Mouse (Mus musculus) CD8-positive naive resting alpha-beta T cell, adult 2 months (primary cell): ENCODE data around the gene Rcan1.
"Not testable (repeated sequence)": the region's sequence is repeated elsewhere in the genome, so short reads cannot be mapped to it uniquely, and the experiment has no call there.

Source experiments
- DNase-seq, 2 experiments: peaks; one replicate each; pipeline ENCODE4 v3.0.0; 2022; ENCODE audit warnings: low read depth in 2 of 2, low spot score in 2 of 2

Gene Rcan1

DNA sequence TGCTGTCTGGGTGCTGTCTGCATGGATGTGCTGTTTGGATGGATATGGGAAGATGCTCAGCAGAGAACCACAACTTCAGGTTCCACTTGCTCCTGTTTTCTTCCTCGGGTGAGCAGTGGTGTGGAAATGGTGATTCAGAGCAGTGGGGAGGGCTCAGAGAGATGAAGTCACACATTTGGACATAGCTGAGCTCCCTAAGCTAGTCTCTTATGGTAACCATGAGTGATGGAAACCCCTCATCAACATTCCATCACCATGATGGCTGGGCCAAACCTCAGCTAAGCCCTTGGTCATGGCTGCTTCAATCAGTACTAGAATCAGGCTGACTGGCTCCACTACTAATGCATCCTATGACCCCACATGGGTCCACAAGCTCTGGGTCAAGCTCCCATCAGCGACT lies 30.9 kb downstream of the Rcan1 start:
- no peak for DNase-seq

DNA sequence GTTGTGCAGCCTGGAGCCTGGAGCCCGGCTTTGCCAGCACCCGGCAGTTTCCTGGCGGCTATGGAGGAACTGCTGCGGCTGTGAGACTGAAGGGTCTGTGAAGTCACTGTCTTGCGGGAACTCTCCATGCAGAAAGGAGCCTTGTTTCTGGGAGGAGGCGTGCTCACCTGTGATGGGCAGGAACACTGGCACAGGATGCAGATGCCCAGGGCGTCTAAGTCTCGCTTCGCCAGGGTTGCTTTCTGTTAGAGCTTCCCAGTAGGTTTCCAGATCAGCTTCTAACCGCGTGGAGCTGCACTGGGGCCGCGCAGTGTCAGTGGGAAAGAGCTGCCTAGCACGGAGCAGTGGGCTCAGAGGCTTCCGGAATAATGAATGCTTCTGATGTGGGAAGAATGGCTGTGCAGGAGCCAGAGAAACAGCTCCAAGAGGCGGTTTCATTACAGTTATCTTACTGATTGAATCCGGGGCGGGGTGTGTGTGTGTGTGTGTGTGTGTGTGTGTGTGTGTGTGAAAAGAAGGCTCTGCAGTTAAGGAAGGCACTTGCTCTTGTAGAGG lies 35.2 kb downstream of the Rcan1 start:
- DNase-seq: no peak

DNA sequence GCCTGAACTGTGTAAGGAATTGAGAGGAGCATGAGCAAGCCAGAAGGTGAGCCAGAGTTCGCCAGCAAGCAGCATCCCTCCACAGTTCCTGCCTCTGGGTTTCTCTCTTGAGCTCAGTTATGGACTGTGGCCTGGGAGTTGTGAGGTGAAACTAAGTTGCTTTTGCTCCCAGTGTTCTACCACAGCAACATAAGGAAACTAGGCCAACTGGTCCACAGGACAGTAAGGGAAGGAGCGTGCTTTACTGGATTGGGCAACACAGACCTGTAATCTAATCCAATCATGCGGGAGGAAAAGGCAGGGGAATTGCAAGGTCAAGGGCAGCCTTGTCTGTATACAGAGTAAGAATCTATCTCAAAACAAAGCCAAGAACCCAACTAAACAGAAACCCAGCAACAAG lies 37.5 kb downstream of the Rcan1 start:
- no peak for DNase-seq

DNA sequence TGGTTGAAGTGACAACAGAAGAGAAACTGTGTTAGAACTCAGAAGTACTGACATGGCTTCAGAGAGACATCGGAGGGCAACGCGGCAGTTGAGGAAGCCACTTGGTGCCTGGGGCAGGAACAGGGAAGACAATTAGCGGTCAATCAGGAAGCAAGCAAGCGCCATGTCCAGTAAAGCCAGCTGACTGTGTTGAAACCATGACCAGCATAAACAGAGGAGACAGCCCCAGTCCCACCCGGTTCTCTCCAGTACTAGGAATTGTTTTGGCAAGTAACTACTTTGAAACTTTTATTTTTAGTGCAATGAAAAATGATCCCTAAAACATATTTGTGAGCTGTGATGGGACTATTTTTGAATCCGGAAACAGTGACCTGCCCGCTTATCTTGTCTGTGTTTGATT lies 39.9 kb downstream of the Rcan1 start:
- no peak for DNase-seq

DNA sequence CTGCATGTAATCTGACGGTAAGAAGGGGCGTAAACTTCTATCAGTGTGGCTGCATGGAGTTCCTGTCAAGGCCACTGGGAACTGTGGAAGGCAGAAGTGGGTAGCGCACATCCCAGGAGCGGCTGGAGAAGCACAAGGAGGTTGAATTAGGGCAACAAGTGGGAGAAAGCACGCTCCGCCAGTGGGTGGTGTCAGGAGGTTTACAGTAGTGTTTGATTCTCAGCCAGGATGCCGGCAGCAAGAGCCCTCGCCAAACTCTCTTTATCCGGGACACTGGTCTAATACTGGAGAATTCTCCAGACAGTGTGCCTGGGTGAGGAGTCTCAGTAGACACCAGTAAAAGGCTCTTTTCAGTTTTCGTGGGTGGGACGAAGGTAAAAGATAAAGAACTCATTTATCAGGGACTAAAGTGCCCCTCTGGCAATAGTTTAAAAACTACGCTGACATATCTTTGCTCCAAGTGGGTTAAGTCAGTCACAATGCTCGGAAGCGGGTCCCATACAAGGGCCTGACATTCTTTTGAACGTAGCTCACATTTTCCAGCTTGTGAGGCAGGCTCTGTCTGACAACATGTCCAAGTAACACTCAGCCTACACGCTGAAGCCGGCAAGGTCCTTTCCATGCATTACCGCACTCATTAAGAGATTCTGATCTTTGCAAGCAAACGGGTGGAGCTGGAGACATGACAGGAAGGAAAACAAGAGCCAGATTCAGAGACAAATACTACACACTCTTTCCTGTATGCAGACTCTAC lies 42.3 kb downstream of the Rcan1 start:
- no peak for DNase-seq

DNA sequence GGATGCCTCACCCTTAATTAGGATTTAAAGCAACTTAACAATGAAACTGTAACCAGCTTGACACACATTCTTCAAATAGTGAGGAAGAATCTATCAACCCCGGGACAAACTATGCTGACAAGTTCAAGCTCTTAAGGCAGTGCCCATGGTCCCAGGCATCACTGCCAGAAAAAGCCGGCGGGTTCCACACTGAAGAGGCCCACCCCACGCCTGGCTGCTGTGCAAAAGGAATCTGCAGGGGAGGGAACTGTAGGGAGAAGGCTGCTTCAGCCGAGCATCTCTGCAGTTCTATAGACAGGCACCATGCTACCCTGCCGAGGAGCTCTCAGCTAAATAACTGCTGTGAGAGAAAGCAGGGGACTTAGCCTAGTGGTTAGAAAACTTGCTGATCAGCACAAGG lies 44.0 kb downstream of the Rcan1 start:
- no peak for DNase-seq

DNA sequence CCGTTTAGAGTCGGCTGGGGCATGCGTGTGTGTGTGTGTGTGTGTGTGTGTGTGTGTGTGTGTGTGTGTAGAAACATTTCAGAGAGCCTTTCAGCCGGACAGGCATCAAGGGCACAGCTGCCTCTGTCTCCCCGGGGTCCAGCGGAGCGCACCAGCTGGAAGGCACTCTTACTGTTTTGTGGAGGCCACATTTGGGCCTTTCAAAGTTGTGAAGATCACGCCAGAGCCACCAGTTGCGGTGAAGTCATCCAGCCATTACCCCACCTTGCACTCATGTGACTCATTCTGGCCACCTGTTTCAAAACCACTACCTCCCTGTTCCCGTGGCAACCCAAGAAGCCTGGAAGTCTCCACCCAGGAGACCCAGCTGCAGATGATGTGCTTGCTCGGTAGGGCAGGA lies 44.8 kb downstream of the Rcan1 start:
- DNase-seq: no peak

DNA sequence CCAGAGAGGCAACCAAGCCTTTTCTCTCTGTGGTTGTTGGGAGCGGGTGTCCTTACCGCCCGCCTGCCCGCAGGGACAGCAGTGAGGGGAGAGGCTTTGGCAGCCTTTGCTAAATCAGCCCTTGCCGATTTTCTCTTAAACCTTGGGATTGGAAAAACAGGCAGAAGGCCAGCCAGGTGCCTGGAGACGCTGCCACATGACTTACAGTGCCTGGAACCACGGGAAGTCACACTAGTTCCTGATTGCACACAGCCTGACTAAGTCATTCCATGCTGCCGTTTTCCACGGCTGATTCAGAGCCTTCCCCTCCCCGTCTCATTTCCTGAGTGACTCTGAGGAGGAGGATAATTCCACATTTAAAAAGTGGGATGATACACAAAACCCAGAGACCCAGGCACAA lies 47.3 kb downstream of the Rcan1 start:
- no peak for DNase-seq

DNA sequence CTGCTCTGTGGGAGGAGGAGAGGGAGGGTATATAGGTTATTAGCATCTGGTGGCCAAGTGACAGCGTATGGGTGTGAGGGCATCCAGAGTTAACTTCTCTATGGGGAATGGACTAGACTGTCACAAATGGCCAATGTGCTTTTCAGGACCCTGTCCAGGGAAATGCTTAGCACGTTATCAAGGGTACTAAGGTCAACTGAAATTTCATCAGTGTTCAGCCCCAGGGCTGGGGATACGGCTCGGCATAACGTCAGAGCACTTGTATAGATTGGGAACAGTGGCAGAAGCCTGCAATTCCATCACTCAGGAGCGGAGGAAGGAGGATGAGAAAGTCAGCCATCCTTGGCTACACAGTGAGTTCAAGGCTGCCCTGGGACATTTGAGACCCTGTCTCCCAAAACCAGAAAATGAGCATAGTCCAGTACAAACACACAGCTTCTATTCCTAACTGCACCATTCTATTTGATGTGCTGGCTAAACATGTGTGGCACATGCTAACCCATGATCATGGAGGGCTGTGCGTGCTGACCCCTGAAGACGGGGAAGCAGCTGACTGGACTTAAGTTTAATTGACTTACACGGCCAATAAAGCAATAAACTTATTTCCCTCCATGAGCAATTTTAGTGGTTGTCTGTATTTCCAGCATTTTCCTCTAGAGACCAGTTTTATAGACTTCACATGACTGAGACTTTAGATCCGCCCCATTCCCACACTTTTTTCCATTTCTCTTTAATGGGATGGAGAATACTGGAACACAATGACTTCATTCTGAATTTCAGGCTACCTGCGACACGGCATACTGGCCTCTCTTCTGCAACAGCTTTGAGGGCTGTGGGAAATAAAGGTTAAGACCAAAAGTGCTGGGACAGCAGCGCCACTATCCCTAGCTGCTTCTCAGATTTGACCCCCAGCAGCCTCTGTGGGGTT lies 48.0 kb downstream of the Rcan1 start:
- no peak for DNase-seq

DNA sequence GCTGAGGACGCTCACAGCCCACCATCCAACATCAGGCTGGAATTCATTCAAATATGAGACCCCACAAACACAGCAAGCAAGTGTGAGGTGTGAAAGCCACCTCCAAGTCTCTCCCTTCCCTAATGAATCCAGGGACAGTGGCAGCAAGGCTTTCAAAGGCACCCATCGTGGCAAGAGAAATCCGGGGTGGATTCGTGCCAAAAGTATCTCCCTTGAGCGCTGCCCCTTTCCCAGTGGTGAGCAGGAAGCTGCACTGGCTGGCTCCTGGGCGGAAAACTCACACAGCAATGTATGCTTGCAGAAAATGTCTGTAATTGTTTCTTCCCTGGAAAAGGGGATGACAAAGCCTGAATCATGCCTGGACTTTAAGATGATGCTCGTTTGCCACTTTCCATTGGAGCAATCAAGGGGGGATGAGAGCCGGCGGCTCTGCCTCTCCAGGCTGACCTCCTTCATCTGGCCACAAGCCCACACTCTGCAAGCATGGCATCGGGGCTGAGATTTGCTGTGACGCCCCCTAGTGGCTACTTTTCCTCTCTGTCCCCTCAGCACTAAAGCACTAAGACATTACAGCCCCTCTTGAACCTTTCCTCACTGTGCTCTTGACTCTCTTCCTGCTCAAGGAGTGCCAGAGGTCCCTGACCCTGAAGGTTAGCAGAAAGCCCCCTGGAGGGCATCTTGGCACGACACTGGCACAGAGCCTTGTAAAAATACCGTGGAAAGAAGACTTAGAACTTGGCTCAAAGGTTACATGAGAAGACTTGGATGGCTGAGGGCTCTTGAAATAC lies 49.3 kb downstream of the Rcan1 start:
- DNase-seq: no peak

DNA sequence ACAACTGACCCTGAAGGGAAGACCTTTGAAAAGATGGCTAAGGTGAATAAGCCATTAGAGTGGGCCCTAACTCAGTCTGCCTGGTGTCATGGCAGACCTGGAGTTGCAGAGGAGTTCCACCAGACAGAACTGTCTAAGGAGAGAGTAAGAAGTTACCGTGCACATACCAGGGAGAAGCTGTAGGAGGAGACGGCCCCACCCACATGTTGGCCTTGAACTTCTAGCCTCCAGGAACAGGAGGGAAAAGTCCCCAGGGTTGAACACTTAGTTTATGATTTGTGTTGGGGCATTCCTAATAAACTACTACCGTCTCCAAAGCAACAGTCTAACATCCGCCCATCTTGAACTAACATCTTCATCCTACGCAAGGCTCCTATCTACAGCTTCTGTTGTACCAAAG lies 50.0 kb downstream of the Rcan1 start:
- DNase-seq: no peak

DNA sequence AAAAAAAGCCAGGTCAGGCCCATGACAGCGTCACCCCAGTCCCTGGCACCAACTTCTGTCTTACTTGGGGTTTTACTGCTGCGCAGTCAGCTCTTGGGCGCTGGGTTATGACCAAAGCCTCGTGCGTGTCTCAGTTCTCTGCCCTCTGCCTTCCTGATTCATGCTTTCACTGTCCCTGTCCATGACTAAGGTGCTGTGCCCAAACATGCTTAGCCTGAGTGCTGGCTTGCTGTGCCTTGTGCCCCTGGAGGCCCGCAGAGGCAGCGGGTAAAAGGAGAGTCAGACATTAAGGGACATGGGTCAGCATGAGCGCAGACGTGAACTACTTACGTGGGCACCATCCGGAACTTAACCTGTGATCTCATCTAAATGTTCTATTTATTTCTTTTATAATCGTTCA lies 51.6 kb downstream of the Rcan1 start:
- DNase-seq: no peak

DNA sequence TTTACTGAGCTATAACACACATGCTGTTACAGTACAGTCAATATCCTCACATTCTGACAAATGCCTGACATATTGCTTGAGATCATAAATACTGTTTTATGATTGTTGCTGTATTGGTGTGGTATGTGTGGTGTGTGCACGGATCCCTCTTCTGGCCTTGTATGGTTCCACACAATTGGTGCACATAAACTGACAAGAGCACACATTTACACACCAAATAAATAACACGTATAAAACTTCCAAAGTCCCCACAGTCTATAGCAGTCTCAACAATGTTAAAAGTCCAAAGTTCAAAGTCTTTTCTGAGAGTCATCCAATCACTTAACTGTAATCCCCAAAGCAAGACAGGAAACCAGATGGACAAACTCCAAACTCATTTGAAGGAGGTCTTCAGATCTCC lies 53.4 kb downstream of the Rcan1 start:
- DNase-seq: no peak

DNA sequence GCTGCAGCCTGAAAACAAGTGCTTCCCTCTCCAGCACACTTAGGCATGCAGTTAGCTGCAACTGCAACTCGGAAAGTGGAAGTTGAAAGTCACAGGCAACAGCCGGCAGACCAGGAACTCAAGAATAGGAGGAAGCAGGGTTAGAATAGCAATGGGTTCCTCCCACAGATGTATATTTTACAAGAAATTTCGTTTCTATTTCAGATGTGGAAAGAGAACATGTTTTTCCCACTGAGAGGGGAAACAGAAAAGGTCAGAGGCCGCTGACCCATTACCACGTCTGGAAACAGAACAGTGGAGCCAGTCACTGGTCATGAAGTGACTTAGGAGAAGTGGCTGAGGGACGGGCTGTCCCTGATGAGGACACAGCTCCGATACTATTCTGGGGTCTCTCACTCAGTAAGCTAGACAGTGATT lies 55.0 kb downstream of the Rcan1 start:
- no peak for DNase-seq

DNA sequence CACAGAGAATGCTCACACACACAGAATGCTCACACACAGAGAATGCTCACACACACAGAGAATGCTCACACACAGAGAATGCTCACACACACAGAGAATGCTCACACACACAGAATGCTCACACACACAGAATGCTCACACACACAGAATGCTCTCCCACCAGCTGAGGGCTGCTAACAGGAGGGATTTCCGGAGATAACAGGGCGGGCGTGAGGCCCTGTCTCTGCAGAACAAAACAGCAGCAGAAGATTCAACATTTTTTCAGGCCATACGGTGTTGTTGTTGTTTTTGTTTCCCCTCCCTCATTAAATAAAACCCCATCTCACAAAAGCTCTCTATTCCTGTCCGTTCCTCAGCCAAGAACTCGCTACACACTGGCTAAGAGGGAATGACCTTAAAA lies 55.6 kb downstream of the Rcan1 start:
- not testable (repeated sequence) for DNase-seq

DNA sequence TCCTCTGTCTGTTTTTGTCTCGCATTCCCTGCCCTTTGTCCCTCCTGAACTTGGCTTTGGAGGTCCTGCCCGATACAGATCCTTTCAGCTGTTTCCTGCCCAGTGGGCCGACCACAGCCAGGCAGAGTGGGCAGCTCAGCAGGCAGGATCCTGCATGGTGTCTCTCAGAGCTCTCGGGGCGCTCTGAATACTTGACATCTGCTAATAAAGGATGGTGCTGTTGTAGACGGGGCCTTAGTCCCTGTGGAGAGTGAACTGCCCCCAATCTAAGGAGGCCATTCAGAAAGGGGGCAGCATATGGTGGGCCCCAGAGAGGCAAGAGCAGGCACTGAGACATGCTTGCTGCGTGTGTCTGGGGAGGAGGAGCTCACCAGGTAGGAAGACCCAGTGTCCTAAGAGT lies 57.8 kb downstream of the Rcan1 start:
- no peak for DNase-seq

DNA sequence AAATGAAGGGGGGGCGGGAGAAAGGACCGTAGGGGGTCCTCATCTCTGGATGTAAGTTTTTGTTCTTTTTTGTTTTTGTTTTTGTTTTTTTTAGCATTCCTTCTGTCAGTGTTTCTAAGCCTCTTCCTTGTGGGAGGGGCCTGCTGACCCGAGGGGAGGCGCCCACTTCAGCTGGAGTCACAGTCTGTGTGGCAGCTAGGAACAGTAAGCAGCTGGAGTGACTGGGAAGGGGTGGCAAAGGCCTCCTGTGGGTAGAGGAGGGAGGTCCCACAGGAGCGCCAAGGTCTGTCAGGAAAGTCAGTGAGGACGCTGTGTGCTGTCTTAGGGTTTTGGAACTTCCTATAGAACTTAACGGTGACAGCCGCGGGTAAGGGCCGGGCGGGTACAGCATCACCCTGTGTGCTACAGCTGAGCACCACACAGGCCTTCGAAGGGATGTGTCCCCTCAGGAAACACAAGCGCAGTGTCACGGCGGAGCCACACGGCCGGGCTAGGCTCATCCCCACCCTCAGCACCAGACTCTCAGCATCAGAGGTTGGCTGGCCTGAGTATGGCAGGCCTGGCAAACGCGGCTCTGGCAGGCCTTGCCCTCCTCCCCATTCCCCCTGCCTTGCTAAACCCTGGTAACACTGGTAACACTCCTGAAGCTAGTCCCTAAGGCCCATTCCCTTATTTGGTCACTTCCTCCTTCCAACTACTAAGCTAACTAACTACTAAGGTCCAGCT lies 58.5 kb downstream of the Rcan1 start:
- DNase-seq: no peak

DNA sequence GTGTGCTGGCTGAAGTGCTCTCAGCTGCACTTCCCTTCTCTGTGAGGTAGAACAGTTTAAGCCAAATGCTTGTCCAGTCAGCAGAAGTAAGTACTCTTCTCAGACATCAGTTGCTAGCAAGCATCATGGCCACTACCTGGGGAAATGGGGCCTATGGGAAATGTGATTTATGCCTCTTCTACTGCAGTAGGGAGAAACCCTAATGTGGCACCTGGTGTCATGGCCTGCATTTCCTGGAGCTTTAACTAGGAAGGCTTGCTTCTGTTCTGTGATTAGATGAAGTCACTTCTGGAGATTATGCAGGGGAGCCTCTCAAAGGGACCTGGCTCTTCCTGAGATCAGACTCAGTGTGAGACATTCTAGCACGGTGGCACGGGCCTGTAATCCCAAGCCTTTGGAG lies 60.3 kb downstream of the Rcan1 start:
- DNase-seq: no peak

DNA sequence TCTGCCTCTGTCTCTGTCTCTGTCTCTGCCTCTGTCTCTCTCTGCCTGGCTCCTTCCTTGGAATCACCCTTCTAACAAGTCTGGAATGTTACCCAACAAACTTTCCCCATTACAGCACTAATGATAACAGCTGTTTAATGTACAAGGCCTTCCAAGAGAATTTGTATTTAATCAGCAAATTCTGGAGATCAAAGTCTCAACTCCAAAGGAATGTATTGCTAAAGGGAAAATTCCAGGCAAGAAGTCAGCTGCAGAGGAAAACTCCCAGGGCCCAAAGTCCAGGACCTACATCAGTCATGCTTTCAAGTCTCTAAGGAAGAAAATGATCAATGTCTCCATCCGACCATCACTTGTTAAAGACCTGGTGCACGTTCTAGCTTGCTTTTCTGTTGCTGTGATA lies 62.8 kb downstream of the Rcan1 start:
- no peak for DNase-seq

DNA sequence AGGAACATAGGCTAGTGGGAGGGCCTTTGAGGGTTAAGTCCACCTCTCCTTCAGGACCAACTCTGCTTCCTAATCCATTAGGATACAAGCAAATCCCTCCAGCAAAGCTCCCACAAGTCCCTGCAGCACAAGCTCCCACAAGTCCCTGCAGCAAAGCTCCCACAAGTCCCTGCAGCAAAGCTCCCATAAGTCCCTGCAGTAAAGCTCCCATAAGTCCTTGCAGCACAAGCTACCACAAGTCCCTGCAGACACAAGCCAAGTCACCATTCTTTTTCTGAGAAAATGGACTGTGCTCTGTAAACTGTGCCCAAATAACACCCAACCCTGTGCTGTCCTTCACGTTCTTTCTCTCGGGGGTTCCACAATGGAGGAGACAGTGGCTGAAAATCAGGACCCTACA lies 66.5 kb downstream of the Rcan1 start:
- DNase-seq: no peak

DNA sequence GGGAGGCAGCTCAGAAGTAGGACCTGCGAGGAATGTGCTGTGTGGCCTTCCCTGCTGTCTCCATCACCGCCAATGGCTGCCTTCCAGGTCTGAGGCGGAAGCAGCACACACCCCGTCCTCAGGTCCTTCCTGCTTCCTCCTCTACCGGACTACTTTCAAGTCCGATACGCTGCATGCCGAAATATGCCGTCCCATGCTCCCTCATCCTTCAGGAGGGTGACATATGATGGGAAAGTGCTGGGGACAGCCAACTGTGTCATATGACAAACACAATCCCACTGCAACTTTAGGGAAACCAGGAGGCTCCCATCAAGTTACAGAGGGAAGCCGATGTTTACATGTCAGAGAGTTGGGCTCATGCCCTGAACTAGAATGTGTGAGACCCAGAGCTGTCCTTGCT lies 67.6 kb downstream of the Rcan1 start:
- no peak for DNase-seq
